In genomic region chr1:54703466-54703865, GRCm38 (mm10) we compare ENCODE assay signal across 16 mouse cellular contexts.
DNase-seq lines count a peak whose midpoint lies in the region; ATAC-seq and TF ChIP-seq lines count a peak whose summit lies in the region.
"Had no signal": no experiment of that assay in that cellular context is flagged by ENCODE, and none has a peak within 500 bp of the region (broad histone marks: within the 10 kb centered on the region; RNA-seq: fewer than 3 reads in every experiment).

No protein-coding gene starts in this region.

- intact Hi-C loops in heart, adult 2 months (cut with DNase I): loop anchor here (1.0 kb wide), 2 partner anchors 20 to 37 kb away; no protein-coding TSS in a partner anchor

- TF ChIP-seq POLR2A in heart, adult 2 months (IDR thresholded peaks at IDR 0.05; ENCODE audit: insufficient read depth, low read depth, low read length): no peak

- no peak overlapping the region for H3K4me2 ChIP-seq in heart, embryonic 12.5 days
- H3K4me2 ChIP-seq in midbrain, embryonic 16.5 days (ENCODE audit: low read length): no peak overlapping the region
- H3K4me2 ChIP-seq in midbrain, embryonic 15.5 days: no peak overlapping the region
- H3K4me2 ChIP-seq: heart, embryonic 15.5 days; limb, embryonic 13.5 days had no signal

- WGBS in heart, adult 2 months: 49% methylated on average over 1 of the region's 1 CpGs
- WGBS in heart, embryonic 12.5 days: 57% methylated on average over 1 of the region's 1 CpGs
- 47% methylated on average over 1 of the region's 1 CpGs for WGBS in midbrain, embryonic 16.5 days
- WGBS in midbrain, embryonic 15.5 days: 65% methylated on average over 1 of the region's 1 CpGs

- DNase-seq in heart, adult 2 months: no peak
- DNase-seq in embryo, embryonic 11 days: peak; percentile 33
- DNase-seq in skeletal muscle tissue, adult 2 months (ENCODE audit: low read depth, low spot score): peak; percentile 8
- DNase-seq in adrenal gland, adult 2 months: no peak
- DNase-seq: adrenal gland, postnatal 10 days; cerebellum, postnatal 14 days; gastrocnemius, postnatal 36 days; lung, postnatal 36 days had no signal

- peaks cover 10% of the 10 kb centered on the region for H3K36me3 ChIP-seq in heart, adult 2 months (ENCODE audit: control insufficient read depth, insufficient read depth, low read length)
- no peaks in the 10 kb centered on the region for H3K36me3 ChIP-seq in heart, embryonic 12.5 days
- H3K36me3 ChIP-seq in midbrain, embryonic 16.5 days (ENCODE audit: control insufficient read depth, insufficient read depth, low read length): no peaks in the 10 kb centered on the region
- H3K36me3 ChIP-seq in midbrain, embryonic 15.5 days (replicated peaks): no peaks in the 10 kb centered on the region
- H3K36me3 ChIP-seq: heart, embryonic 15.5 days; limb, embryonic 13.5 days; midbrain, embryonic 10.5 days had no signal

- H3K9me3 ChIP-seq in heart, embryonic 12.5 days (replicated peaks): no peaks in the 10 kb centered on the region
- H3K9me3 ChIP-seq in midbrain, embryonic 16.5 days (replicated peaks; ENCODE audit: control insufficient read depth, low read length, poor library complexity, severe bottlenecking): no peaks in the 10 kb centered on the region
- H3K9me3 ChIP-seq in midbrain, embryonic 15.5 days: no peaks in the 10 kb centered on the region
- H3K9me3 ChIP-seq: heart, embryonic 15.5 days; limb, embryonic 13.5 days; midbrain, embryonic 10.5 days had no signal

- H3K27me3 ChIP-seq in heart, adult 2 months (ENCODE audit: control insufficient read depth, insufficient read depth, low read length): no peaks in the 10 kb centered on the region
- no peaks in the 10 kb centered on the region for H3K27me3 ChIP-seq in heart, embryonic 12.5 days (replicated peaks)
- no peaks in the 10 kb centered on the region for H3K27me3 ChIP-seq in midbrain, embryonic 16.5 days (ENCODE audit: control insufficient read depth, insufficient read depth, low read depth, low read length)
- H3K27me3 ChIP-seq in midbrain, embryonic 15.5 days (replicated peaks): no peaks in the 10 kb centered on the region
- H3K27me3 ChIP-seq: heart, embryonic 15.5 days; limb, embryonic 13.5 days had no signal

- ATAC-seq in heart, embryonic 12.5 days (ENCODE audit: insufficient number of reproducible peaks, low FRiP score): no peak
- ATAC-seq in midbrain, embryonic 16.5 days: no peak
- no peak for ATAC-seq in midbrain, embryonic 15.5 days (replicated peaks)
- ATAC-seq: inflammation-experienced regulatory T-cells, adult 6 months had no signal

- no peak overlapping the region for H3K4me3 ChIP-seq in heart, adult 2 months
- no peak overlapping the region for H3K4me3 ChIP-seq in heart, embryonic 12.5 days
- H3K4me3 ChIP-seq in midbrain, embryonic 16.5 days (ENCODE audit: low read depth, low read length): no peak overlapping the region
- H3K4me3 ChIP-seq in midbrain, embryonic 15.5 days: no peak overlapping the region
- H3K4me3 ChIP-seq: heart, embryonic 15.5 days; layer of hippocampus, adult 2 months; limb, embryonic 13.5 days; midbrain, embryonic 10.5 days had no signal

- H3K27ac ChIP-seq in heart, adult 2 months: peak overlapping the region; percentile 36
- H3K27ac ChIP-seq in heart, embryonic 12.5 days (ENCODE audit: poor library complexity, severe bottlenecking): no peak overlapping the region
- H3K27ac ChIP-seq in midbrain, embryonic 16.5 days (ENCODE audit: low read length): 0 out of 2 replicates have a peak overlapping the region, but pooled peaks have one; percentile 7
- no peak overlapping the region for H3K27ac ChIP-seq in midbrain, embryonic 15.5 days
- H3K27ac ChIP-seq: layer of hippocampus, adult 2 months; limb, embryonic 13.5 days; midbrain, embryonic 10.5 days had no signal

- H3K9ac ChIP-seq in heart, adult 2 months (ENCODE audit: low read depth, low read length): no peak overlapping the region
- H3K9ac ChIP-seq in heart, embryonic 12.5 days: no peak overlapping the region
- no peak overlapping the region for H3K9ac ChIP-seq in midbrain, embryonic 16.5 days (ENCODE audit: low read depth, low read length)
- no peak overlapping the region for H3K9ac ChIP-seq in midbrain, embryonic 15.5 days
- H3K9ac ChIP-seq: heart, embryonic 15.5 days; limb, embryonic 13.5 days had no signal

- peaks cover 5% of the 10 kb centered on the region for H3K4me1 ChIP-seq in heart, adult 2 months (ENCODE audit: control insufficient read depth, insufficient read depth, low read length)
- peaks cover 16% of the 10 kb centered on the region for H3K4me1 ChIP-seq in heart, embryonic 12.5 days (replicated peaks)
- H3K4me1 ChIP-seq in midbrain, embryonic 16.5 days (ENCODE audit: control insufficient read depth, insufficient read depth, low read length): peaks cover 18% of the 10 kb centered on the region
- peaks cover 18% of the 10 kb centered on the region for H3K4me1 ChIP-seq in midbrain, embryonic 15.5 days
- H3K4me1 ChIP-seq: midbrain, embryonic 10.5 days had no signal

- no peaks in the 10 kb centered on the region for H3K79me2 ChIP-seq in heart, adult 2 months (replicated peaks; ENCODE audit: control insufficient read depth, insufficient read depth, low read length)

- TF ChIP-seq CTCF in heart, adult 2 months (IDR thresholded peaks at IDR 0.05): no peak

- no peak for TF ChIP-seq EP300 in heart, adult 2 months (IDR thresholded peaks at IDR 0.05; ENCODE audit: insufficient read depth, low read depth, low read length)

Comparison
In these comparisons a context has a peak if more than half of its experiments do, and no peak if none do; other contexts are left out.
1. H3K27ac ChIP-seq: peak in heart, adult 2 months (single experiment) and midbrain, embryonic 16.5 days (single experiment); none in heart, embryonic 12.5 days (single experiment) and midbrain, embryonic 15.5 days (single experiment).
2. DNase-seq: peak in embryo, embryonic 11 days (single experiment) and skeletal muscle tissue, adult 2 months (single experiment); none in heart, adult 2 months (0 of 2) and adrenal gland, adult 2 months (single experiment).